Mouse (Mus musculus) lung, postnatal 36 days (tissue): ENCODE measurements around the gene Gm5485.
A peak's percentile ranks its signal among the peaks of the same experiment; 100 is the strongest.

Experiments used
- DNase-seq: peaks from one replicate; pipeline ENCODE4 v3.0.0; 2022; ENCODE audit warnings: mixed read lengths

The Gm5485 gene

DNA sequence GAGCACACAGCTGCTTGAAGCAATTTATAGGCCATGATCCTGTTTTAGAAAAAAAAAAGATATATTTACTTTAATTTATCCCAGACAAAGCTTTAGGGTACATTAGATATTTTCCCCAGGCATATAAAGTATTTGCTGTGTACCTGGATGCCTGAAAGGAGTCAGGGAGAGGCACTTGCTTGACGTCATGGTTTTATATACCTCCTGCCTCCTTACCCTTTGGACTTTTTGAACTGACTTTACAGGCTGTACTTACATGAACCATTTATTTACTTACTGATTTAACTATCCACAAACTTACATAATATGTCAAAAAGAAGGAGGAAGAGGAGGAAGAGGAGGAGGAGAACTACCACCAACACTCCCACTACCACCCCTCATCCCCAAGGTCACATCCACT, at the start of gene Gm5485:
Gm5485 (minus strand) TSS at position 171 of the 400 bp plus-strand sequence.
- DNase-seq, result no peak

- DNase-seq, result no peak
Observed at GRCm38 (mm10) chr16:48453264-48453663, 41.0 kb upstream of the Gm5485 start.

DNA sequence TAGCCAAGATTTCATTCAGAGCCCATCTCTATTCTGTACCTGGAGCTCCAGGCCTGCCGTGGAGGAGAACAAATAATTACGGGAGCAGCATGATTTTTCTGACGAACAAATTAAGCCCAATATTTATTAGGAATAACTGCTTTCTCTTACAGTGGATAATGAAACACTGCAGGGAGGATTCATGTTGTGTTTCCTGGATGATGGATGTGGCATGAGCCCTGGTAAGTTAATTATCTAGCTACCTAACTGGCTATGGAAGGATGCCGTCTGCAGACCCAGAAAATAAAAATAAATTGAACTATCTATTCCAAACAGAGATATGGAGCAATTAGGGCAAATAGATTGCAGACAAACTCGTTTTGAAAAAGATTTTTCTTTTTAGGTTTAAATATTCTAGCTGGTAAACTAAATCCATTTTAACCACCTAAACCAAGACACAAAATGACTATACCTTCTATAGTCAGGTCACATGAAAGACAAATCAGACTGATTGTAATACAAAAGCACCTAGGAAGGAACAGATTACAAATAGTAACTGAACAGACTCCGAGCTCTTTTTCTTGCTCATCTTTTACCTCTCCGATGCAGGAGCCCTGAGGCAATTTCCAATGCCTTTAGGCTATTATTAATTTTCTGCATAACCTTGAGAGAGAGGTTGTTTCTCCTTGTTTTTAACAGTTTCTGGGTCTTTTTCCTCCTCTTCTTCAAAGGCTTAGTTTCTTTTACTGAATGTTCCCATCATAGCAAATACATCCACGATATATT, 34.1 kb upstream of the Gm5485 start:
- DNase-seq, result no peak

DNA sequence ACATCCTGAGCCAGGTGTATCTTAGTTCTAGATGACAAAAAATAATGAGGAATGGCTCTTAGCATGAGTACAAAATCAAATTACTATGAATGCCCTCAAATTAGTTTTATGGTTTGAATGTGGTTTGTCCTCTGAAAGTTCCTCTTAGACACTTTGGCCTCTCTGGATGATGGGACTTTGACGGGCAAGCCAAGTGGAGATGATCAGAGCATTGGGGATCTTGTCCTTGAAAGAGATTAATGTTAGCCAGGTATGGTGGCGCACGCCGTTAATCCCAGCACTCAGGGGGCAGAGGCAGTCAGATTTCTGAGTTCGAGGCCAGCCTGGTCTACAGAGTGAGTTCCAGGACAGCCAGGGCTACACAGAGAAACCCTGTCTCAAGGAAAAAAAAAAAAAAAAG, 32.4 kb upstream of the Gm5485 start:
- DNase-seq, result no peak

DNA sequence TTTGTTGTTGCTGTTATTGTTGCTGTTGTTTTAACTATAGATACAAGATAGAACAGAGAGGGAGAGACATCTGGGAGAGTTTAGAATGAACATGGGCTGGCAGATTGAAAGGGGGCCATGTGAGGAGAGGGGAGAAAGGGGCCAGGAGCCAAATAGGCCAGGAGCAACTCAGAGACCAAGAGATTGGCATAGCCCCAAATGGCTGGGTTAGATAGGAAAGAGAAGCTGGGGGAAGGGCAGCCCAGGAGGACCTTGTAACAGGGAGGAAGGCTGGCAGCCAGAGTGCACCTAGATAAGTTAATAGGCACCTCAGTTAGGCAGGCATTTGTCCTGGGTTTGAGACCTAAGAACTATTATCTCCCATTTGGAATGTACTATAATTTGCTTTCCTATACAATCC, 25.3 kb upstream of the Gm5485 start:
- DNase-seq, result no peak

DNA sequence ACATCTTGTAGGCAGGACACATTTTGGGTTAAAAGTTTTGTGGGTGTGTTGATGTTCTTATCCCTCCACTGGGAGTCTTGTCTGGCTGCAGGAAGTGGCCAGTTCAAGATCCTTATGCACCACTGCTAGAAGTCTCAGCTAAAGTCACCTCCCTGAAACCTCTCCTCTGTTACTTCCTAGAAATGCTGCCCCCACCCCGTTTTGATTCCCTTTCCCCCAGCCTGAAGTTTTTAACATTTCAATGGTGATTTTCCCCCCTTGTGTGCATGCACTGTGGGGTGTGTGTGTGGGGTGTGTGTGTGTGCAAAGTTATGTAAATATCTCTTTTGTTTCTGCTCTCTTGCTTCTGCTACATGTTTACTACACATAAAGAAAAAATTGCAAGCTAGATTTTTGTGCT, 23.2 kb upstream of the Gm5485 start:
- no peak for DNase-seq

DNA sequence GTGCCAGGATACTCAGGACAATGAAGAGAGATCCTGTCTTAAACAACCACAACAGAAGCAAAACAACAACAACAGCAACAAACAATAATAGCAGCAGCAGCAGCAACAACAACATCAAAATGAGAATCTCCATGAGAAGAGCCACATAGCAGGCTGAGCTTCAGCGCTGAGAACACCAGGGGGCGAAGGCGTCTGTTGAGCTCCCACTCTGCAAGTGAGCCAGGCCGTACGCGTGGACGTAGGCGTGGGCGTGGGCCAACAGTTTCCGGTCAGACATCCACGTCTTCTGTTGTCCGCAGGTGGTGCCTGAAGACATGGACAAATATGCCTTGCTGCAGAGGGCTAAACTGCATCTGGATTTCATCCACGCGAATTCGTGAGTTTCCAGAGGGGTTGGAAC, 18.8 kb upstream of the Gm5485 start, which contains the start of gene Morc1:
Morc1 (plus strand) TSS at position 211 of the 400 bp plus-strand sequence.
- DNase-seq, result no peak

- DNase-seq, result no peak
Observed at GRCm38 (mm10) chr16:48429427-48429826, 17.2 kb upstream of the Gm5485 start.

DNA sequence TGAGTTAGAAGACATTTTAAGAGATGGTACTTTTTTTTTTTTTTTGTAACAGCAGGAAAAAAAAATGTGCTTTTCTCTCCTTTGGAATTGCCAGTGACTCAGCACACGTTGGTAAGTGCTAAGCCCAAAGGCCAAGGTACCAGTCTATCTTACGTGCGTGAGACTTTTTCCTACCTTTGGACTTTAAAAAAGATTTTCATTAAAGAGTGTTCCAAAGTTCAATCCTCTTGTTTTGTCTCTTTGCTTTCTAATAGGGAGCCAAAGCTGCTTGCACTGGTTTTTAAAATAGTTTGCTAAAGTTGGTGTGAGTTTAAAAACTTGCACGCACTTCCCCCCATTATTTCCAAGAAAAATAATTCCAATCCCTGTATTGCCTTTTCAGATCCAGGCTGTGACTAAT, 11.9 kb upstream of the Gm5485 start:
- DNase-seq, result no peak

- DNase-seq, result no peak
Observed at GRCm38 (mm10) chr16:48422501-48422900, 10.3 kb upstream of the Gm5485 start.

DNA sequence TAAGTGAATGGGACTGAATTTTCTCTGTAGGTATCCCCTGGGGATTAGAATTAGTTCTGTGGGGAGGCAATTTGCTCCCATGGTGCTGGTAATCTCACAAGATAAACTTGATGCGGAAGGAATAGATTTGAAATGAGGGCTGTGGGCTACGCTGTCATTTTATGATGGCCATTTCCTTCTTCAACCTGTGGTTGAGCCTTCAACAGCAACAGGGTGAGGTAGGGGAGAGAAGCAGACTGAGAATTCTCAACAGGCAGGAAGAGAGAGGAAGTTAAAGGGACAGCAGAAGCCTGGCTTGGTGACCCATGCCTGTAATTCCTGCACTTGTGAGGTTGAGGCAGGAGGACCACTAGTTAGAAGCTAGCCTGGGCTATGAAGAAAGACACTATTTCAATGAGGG, 6.8 kb upstream of the Gm5485 start:
- DNase-seq, result no peak

DNA sequence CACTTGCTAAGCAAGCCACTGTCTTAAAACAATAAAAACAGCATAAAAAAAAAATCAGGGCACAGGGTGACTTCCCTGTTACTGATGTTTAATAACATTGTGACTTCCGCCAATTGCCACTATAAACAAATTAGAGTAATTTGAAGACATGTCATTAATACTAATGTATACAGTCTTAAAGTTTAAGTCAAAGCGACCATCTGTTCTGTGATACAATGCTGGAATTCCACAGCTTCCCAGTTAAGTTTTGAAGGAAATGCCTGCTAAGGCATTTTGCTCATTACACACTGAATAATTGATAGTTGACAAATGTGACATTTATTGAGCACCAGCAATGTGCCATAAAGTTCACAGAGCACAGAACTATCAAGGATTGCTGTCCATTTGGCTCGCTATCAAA, 6.3 kb upstream of the Gm5485 start:
- DNase-seq, result no peak

DNA sequence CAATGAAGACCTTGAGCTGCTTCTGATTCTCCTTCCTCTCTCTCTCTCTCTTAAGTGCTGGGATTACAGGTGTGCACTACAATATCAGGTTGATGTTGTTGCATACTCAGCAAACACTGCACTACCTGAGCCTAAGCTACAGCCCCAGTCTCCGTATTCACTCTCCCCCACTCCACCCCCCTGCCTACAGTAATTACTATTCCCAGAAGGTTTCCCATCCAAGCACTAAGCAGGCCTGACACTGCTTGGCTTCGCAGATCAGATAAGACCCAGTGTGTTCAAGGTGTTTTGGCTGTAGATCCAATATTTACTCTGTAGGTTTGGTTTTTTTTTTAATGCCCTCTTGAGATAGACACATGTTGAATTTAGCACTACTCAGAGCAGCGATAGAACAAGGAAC, 2.1 kb downstream of the Gm5485 start:
- DNase-seq, result no peak

GRCm38 (mm10) chr16:48409580-48409979, 2.6 kb downstream of the Gm5485 start:
- no peak for DNase-seq

DNA sequence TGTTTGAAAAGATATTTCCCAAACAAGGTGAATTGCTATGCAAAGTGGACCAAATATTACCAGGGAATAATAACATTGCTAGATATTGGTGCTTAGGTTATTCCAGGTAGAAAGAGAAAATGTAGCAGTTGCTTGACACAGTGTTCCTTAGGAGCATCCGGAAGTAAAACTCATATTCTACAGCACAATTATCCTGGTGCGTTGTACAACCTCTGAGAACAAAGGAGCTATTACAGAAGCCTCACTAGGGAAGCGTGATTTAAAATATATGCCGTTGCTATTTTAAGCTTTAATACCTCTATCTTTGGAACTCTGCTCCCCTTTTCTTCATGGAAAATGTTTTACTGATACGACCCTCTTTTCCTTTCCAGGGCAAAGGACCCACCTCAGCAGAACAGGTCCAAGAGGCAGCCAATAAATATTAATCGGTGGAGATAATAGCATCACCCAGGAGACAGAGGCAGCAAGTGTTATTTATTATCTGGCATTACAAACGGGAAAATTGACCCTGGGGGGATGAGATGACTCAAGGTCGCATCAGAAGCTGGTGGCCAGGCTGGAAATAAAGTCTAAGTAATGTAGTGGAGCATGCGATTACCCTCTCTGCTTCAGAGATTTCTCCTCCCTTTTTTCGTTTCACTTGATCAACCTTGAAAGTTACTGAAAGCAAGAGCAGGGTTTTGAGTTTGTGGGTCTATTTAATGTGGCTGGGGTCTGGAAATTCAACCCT, 6.4 kb downstream of the Gm5485 start:
- DNase-seq, result no peak

DNA sequence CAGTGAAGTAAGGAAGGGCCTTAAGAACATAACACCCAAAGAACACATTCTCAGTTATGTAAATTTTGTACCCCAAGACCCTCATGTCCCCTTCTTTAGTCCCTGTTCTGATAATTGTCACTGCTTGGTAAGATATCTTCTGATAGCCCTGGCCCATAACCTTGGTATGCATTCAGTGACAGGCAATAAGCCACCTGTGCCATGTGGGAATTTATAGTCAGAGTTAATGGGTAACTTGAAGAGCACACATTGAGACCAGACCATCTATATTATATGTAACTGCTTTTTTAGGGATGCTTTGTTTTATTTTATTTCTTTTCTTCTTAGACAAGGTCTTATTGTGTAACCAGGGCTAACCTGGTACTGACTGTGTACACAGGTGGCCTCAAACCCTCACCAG, 8.2 kb downstream of the Gm5485 start:
- no peak for DNase-seq

GRCm38 (mm10) chr16:48403423-48403822, 8.8 kb downstream of the Gm5485 start:
- no peak for DNase-seq

DNA sequence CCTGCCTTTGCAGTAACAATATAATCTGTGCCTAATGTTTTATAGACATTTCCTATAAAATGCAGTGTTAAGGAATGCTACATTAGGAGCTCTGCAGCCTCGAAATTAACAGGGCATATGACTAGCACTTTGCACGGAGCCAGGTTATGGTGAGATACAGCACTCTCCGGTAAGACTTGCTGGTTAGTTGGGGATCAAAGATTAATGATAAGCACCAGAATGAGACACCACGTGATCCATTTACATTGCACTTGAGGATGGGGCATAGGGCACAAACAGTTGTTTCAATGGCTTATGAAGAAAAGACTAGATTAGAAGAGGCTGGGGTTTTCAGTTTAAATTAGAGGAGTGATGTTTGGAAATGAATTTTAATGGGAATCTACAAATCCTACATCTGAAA, 9.3 kb downstream of the Gm5485 start:
- DNase-seq, result no peak

DNA sequence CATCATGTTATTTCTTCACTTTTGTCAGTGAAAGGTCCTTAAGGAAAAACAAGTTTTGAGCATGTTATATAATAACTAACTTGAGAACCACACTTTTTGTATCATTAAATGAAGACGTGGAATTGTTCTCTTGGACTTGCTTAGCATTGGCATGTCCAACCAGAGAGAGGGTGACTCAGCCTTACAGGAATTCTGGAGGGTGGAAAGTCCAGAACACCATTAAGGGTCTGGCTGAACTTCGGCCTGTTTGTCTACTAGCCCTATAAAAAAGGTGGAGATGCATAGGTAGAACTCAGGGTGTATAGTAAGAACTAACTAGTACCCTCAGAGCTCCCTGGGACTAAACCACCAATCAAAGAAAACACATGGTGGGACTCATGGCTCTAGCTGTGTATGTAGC, 16.9 kb downstream of the Gm5485 start:
- no peak for DNase-seq

DNA sequence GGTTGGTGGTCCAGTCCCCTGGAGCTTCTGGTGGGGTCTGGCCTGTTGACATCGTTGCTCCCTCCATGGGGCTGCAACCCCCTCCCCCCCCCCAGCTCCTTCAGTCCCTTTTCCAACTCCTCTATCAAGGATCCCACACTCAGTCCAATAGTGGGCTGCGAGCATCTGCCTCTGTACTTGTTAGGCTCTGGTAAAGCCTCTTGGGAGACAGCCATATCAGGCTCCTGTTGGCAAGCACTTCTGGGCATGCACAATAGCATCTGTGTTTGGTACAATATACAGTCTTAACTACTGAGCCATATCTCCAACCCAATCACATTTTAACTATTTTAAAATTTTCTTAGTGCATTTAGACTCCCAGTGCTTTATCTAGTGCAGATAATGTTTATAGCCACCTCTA, 25.2 kb downstream of the Gm5485 start:
- no peak for DNase-seq

DNA sequence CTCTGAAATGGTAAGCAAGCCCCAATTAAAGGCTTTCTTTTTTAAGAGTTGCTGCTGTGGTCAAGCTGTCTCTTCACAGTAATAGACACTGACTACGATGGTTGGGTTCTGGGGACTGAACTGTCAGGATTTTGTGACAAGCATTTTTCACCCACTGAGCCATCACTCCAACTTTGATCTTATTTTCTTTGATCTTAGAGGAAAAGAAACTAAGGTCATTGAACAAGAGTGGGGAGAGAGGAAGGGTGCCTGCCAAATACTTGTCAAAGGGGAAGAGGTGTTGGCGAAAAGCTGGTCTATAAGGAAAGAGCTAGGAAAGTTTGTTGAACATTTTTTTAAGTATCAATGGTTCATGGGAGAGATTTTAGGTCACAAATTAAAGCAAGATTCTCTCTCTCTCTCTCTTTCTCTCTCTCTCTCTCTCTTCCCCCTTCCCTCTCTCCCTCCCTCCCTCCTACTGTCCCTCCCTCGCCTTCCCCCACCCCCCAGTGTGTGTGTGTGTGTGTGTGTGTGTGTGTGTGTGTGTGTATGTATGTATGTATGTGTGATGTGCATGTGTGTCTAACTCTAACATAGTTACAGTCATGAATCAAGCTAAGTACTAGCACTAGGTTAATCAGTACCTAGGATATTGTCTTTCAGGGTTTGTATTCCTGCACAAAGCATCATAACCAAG, 28.5 kb downstream of the Gm5485 start:
- peak; percentile 8 for DNase-seq

GRCm38 (mm10) chr16:48373711-48374485, 38.3 kb downstream of the Gm5485 start:
- no peak for DNase-seq

DNA sequence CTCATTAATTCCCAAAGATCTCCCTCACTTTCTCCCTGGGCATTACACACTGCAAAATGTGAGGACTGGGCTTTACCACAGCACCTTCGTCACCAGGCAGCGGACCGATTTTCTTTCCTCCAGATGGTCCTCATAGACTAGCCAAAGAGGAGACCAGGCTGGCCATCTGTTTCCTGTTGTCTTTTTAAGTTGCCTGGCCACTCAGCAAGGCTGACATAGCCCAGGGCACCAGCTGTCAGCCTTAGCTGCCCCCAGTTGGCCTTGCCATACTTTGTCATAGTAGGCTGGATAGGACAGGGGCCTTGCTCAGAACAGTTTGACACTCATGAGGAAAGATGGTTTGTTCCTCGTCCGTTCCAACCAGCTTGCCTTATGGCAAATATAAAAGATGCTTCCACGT, 39.8 kb downstream of the Gm5485 start:
- DNase-seq, result no peak
